Mouse (Mus musculus) MEL-GATA-1-ER (cell line): ENCODE data around the gene Vrk3.

Experiments used
- DNase-seq: peaks from one replicate; pipeline ENCODE4 v3.0.0-alpha.2; 2012; ENCODE audit warnings: low read depth; ENCODE audit errors: extremely low read depth

Vrk3 gene

DNA sequence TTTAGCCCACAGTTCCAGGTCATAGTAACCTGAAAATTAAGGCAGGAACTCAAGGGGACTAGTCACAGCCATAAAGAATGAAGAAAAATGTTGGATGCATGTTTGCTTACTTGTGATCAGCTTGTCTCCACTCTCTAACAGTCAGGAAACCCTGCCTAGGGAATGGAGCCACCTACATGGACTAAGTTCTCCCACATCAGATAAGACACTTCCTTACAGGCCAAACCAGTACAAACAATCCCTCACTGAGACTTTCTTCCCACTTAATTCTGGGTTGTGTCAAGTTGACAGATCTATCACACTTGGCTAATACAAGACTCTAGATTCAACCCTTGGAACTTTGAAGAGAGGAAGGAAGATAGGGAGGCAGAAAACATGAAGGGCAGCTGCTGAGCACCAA is 12.2 kb downstream of the Vrk3 start:
- DNase-seq: no peak

GRCm38 (mm10) chr7:44768129-44768528 is 19.9 kb downstream of the Vrk3 start:
- no peak for DNase-seq

- DNase-seq: peak; percentile 36
These were observed 21.9 kb downstream of the Vrk3 start for GRCm38 (mm10) chr7:44770046-44770578.

GRCm38 (mm10) chr7:44772591-44773204 is 24.5 kb downstream of the Vrk3 start:
- DNase-seq: peak; percentile 31

- DNase-seq: no peak
These were observed 28.8 kb downstream of the Vrk3 start for GRCm38 (mm10) chr7:44776849-44777498.

- DNase-seq: no peak
These were observed 31.9 kb downstream of the Vrk3 start for GRCm38 (mm10) chr7:44780101-44780500.

- DNase-seq: no peak
These were observed 41.3 kb downstream of the Vrk3 start for GRCm38 (mm10) chr7:44789531-44789930.

DNA sequence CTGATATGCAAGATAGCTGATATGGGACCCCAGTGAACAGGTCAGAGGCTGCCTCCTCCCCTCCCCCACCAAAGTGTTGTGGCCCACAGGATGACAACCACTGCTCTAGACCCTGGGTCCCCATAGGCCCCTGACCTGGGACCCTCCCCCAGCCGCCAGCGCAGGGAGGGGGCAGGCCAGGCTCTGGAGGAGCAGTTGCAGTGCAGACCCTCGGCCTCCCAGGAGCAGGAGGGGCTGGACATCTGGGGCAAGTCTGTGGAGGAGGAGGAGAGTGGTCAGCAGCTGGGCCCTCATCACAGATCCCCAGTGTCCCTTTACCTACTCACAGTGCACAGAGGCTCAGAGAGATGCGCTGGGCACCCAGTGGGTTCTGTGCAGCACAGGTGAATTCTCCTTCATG is 41.9 kb downstream of the Vrk3 start:
- no peak for DNase-seq

DNA sequence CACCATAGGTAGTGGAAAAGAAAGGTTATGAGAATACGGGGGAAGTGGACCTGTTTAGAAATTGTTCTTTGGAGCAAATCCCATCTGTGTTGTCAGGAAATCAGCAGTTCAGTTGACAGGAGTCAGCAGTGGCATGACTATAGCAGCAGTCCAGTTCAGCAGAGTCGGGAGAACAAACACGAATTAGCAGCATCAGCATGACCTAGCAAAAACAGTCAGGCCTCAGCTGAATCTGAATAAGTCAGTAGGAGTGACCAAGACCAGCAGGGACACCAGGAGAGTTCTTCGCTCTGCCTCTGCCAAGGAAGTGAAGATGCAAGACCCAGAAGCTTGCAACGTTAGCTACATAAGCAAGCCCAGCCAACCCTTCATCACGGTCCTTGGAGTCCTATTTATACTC is 44.6 kb downstream of the Vrk3 start:
- no peak for DNase-seq

DNA sequence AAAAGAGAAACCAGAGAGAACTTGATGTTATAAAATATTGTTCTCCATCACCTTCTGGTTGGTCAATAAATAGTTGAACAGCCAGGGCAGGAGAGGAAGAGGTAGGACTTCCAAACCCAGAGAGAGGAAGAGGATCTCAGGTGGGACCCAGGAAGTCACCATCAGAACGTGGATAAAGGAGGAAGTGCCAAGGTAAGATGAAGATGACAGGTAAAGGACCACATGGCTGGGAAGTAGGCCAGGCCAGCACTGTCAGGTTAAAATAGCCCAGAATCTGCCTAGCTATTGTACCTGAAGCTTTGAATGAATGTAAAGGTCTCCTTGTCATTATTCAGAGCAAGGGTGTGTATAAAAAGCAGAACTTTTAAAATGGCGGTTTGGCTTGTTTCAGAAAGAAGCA is 60.7 kb downstream of the Vrk3 start:
- no peak for DNase-seq

DNA sequence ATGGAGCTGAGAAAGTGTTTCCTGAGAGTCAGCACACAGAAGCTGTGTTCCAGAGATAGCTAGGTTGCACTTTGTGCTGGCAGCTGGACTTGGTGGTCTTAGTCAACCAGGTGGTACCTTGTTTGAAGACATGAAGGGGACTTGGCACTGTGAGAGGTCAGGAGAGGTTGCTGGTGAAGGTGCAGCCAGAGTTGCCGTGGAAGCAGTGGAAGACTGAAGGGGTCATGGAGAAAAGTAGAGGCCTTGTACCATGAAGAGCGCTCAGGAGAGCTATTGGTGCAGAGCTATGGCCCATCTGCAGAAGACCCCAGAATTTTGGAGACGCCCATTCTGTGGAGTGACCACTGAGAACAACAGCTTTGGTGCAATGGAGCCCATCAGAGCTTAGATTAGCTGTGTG is 61.3 kb downstream of the Vrk3 start:
- DNase-seq: no peak

DNA sequence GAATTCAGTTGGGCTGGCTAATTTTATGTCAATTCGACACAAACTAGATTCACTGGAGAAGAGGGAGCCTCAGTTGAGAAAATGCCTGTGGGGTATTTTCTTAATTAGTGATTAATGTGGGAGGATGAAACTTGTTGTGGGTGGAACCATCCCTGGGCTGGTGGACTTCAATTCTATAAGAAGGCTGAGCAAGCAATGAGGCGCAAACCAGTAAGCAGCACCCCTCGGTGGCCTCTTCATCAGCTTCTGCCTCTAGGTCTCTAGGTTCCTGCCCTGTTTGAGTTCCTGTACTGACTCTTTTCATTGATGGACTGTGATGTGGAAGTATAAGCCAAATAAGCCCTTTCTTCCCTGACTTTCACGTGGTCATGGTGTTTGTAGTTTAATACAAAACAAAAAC is 62.2 kb downstream of the Vrk3 start:
- no peak for DNase-seq

- DNase-seq: no peak
These were observed 62.8 kb downstream of the Vrk3 start for GRCm38 (mm10) chr7:44810819-44811557.

- no peak for DNase-seq
These were observed 64.6 kb downstream of the Vrk3 start for GRCm38 (mm10) chr7:44812651-44813325.

DNA sequence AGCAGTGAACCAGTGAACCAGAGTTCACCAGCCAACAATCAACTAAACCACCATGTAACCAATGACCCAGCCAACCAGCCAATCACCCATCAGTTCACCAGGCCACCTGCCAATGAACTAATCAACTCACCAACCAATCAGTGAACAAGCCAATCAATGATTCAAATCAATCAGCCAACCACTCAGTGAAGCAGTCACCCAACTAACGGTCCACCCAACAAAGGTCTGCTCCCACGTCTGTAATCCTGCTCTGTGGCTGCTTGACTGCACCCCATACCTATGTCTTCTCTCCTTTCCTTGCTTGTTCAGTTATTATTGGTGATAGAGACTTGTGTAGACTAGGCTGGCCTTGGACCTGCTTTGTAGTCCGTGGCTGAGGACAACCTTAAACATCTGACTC is 65.8 kb downstream of the Vrk3 start:
- DNase-seq: no peak

DNA sequence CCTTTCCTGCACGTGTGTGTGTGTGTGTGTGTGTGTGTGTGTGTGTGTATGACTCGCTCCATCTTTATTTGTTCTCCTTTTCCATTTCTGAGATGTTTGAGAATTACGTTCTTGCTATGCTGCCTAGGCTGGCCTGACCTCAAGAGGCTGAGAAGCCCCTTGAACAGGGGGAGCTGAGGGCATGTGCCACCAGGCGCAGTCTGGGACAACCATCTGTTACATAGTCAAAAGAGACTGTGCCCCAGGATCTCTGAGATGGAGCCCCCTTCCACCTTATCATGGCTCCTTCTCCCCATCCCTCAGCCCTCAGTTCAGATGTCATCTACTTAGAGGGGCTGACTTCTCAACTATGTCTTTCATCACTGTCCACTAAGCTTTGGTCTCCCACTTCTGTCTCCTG is 66.2 kb downstream of the Vrk3 start:
- no peak for DNase-seq

- DNase-seq: no peak
These were observed 66.8 kb downstream of the Vrk3 start for GRCm38 (mm10) chr7:44814952-44815553.

DNA sequence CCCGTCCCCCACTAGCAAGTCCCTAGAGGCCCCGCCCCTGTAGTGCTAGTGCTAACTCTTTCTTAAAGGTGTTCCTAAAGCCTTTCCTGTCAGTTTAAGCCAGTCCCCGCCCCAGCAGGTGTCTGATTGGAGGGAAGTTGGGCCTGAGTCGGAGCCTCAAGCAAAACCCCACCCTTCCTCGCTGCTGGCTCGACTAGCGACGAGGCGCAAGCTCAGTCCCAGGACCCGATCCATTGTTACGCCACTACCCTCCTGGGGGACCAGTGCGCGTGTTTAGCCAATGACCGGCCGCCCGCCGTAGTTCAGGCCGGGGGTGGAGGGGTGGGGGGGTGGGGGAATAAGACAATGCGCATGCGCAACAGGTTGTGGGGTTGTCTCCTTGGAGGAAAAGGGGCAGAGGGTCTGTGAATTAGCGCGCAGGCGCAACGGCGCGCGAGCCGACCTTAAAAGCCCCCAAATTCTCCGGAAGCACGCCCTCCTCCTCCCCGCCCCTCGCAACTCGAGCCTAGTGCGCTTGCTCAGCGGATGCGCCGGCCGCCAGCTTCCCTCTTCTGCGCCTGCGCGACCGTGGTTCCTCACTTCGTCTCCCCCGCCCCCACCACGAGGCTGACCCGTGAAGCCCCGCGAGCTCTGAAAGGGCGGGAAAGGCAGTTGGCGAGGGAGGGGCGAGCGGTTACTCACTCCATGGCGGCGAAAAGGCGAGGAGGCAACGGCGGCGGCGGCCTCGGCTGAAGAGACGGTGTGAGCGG is 67.7 kb downstream of the Vrk3 start, which contains the start of the genes Nup62 and Il4i1:
TSS of gene Nup62 (plus strand) at position 368 of the 749 bp plus-strand sequence.
TSS of gene Il4i1 (plus strand) at position 667 of the 749 bp plus-strand sequence.
- peak; percentile 98 for DNase-seq

DNA sequence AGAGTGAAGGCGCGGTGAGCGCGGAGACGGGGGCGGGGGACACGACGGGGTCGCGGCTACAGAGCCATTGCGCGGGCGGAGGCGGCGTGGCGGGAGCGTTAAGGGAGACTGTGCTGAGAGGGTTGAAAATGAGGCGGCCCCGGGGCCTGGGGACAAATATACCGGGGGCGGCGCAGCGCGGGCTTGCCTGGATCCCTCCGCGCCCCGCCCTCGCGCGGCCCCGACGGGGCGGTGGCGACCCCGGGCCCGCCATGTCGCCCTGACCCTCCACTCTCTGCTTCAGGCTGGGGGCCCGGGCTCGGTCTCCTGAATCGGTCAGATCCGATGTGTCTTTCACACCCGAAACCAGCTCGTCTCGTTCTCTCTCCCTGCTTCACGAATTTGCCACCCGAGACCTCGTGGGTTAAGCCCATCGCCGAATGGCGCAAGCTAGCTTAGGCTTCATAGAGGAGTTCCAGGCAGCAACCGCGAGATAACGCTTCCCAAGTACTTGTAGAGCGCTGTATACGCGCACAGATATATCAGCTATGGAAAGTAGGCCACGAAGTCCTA is 68.3 kb downstream of the Vrk3 start, which contains the start of gene Atf5:
TSS of gene Atf5 (minus strand) at position 189 of the 552 bp plus-strand sequence.
- peak; percentile 66 for DNase-seq

DNA sequence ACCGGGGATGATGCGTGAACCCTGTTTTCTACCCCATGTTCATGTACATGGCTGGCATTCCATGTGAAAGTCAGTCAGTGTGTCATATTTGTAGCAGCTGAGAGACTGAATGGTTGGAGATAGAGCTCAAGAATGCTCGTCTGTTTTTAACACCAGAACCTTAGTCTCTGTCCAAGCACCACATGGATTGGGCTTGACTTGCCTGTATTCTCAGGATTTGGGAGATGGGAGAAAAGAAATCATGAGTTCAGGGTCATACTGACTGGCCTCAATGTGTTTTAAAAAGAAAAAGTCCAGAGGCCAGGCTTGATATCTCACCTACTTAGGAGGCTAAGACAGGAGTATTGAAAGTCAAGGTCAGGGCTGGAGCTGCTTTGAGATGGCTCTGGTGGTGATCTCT is 69.2 kb downstream of the Vrk3 start:
- no peak for DNase-seq
